Mouse (Mus musculus): ENCODE data around the gene Vrk1. TPM values are rescaled to one million over a fixed set of nuclear protein-coding genes. Genes with fewer than 3 reads are reported as not detected.

Vrk1 gene
- polyA plus RNA-seq (2014; fragmentation: Illumina TruSeq; extraction: RNeasy Lipid Tissue Mini Kit (QIAGEN cat#74804)), result 44.3 TPM

GRCm38 (mm10) chr12:106010065-106010915 lies at the start of gene Vrk1:
TSS of gene Vrk1 (plus strand) at chr12:106010228.

Other genes starting within 250 kb of the Vrk1 start
- gene Papola, start 225.5 kb upstream of the Vrk1 start, polyA plus RNA-seq (2014; fragmentation: Illumina TruSeq; extraction: RNeasy Lipid Tissue Mini Kit (QIAGEN cat#74804)), result 646 TPM